Mouse (Mus musculus) spleen, postnatal 36 days (tissue): ENCODE results near the gene Foxo6.

Experiments used
- DNase-seq, 2 experiments: peaks; one replicate each; pipeline ENCODE4 v3.0.0; 2022; ENCODE audit warnings: low spot score in 2 of 2, mixed read lengths in 1 of 2

Foxo6 gene

GRCm38 (mm10) chr4:120247412-120247811 is 39.7 kb downstream of the Foxo6 start:
- DNase-seq = no peak

- no peak for DNase-seq
These were observed 41.1 kb downstream of the Foxo6 start for GRCm38 (mm10) chr4:120246086-120246485.

- no peak for DNase-seq
These were observed 44.3 kb downstream of the Foxo6 start for GRCm38 (mm10) chr4:120242783-120243262.

- DNase-seq = no peak
These were observed 46.0 kb downstream of the Foxo6 start for GRCm38 (mm10) chr4:120241106-120241505.

GRCm38 (mm10) chr4:120239419-120239818 is 47.7 kb downstream of the Foxo6 start:
- no peak for DNase-seq

- no peak for DNase-seq
These were observed 53.9 kb downstream of the Foxo6 start for GRCm38 (mm10) chr4:120233243-120233642.

GRCm38 (mm10) chr4:120232541-120232940 is 54.6 kb downstream of the Foxo6 start:
- no peak for DNase-seq

GRCm38 (mm10) chr4:120231982-120232381 is 55.2 kb downstream of the Foxo6 start:
- DNase-seq = no peak

GRCm38 (mm10) chr4:120230256-120230649 is 56.9 kb downstream of the Foxo6 start:
- peak; percentile 10 to 19 for DNase-seq

- no peak for DNase-seq
These were observed 57.5 kb downstream of the Foxo6 start for GRCm38 (mm10) chr4:120229505-120230255.

- DNase-seq = no peak
These were observed 58.5 kb downstream of the Foxo6 start for GRCm38 (mm10) chr4:120228613-120229012.

- DNase-seq = no peak
These were observed 59.9 kb downstream of the Foxo6 start for GRCm38 (mm10) chr4:120227224-120227623.

- no peak for DNase-seq
These were observed 60.5 kb downstream of the Foxo6 start for GRCm38 (mm10) chr4:120226682-120227081.

GRCm38 (mm10) chr4:120225135-120225780 is 61.9 kb downstream of the Foxo6 start:
- peak; percentile 31 to 37 for DNase-seq

- no peak for DNase-seq
These were observed 63.3 kb downstream of the Foxo6 start for GRCm38 (mm10) chr4:120223805-120224204.

GRCm38 (mm10) chr4:120223108-120223745 is 63.9 kb downstream of the Foxo6 start:
- no peak for DNase-seq

- DNase-seq = no peak
These were observed 65.4 kb downstream of the Foxo6 start for GRCm38 (mm10) chr4:120221708-120222107.

- no peak for DNase-seq
These were observed 68.3 kb downstream of the Foxo6 start for GRCm38 (mm10) chr4:120218878-120219277.
